Mouse (Mus musculus): ENCODE results near the gene Akap8l.

The Akap8l gene

DNA sequence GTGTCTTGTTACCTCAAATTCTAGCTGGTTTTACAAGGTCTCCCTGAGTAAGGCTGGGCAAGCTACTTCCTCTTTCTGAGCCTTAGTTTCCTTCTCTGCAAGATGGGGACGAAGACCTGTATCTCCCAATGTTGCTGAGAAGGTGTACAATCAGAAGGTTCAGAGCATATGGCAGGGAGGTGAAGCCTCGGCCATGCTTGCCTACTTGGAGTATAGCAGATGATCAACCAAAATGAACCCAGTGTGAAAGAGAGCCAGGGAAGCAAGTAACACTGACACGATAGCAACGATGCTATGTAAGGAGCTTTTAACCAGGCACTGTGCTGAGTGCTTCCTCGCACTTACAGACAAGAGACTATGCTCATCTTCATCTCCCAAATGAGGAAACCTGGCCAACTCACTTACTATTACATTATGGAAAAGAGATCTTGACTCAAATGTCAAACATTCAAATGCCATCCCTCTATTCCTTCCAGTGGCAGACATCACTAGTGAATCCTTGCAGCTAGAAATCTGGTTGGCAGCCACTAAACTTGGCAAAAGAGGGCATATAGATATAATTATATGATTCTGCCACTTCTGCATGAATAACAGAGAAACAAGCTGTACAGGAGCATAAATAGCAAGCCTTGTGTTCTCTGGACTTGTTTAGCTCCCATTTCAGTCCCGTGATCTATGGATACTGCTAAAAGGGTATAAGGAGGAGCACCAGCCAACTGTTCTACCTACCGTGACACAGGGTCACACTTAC lies 8.0 kb upstream of the Akap8l start:
- in situ Hi-C loops (cut with MboI, MseI), result no loop called here

GRCm38 (mm10) chr17:32356766-32357760 lies 6.7 kb upstream of the Akap8l start:
- in situ Hi-C loops (cut with MboI, MseI), result no loop called here

DNA sequence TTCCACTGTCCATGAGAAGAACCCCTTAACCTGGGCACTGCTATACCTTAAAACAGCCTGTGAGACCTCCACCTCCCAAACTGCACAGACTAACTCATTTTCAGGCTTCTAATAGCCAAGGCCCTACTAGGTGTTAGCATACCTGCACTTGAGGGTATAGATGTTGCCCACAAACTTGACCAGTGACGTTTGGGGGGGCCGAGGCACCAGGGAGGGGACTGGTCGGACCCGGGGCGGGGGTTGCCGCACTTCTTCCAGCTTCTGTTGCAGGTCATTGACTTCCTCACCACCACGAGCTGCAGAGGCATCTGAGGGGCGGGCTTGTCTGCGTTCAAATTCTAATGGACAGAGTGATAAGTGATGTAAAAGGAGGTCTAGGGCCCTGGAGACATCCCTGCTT lies 5.9 kb upstream of the Akap8l start:
- in situ Hi-C loops (cut with MboI, MseI), result no loop called here

DNA sequence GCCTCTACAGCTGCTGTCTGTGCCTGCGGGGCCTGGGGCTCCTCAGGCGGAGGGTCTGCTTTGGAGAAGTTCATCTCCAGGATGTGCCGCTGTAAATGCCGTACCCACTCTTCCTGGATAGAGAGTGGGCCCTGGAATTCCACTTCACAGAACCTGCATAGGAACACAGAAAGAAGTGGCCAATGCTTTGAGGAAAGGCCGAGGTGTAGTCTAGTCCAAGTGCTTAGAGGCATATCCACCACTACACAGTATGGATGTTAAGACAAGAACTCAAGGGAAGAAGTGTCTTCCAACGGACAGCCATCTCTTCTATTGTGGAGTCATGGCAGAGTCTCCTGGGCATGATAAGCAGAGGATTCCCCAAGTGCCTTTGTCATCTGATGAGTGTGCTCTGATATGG lies 4.6 kb upstream of the Akap8l start:
- in situ Hi-C loops (cut with MboI, MseI), result no loop called here

- in situ Hi-C loops (cut with MboI, MseI), result loop anchor here (5.0 kb wide), 1 partner anchor 138 kb away; no protein-coding TSS in a partner anchor
Observed at GRCm38 (mm10) chr17:32354211-32354610, 3.8 kb upstream of the Akap8l start.

- in situ Hi-C loops (cut with MboI, MseI), result loop anchor here (5.0 kb wide), 1 partner anchor 139 kb away; no protein-coding TSS in a partner anchor
Observed at GRCm38 (mm10) chr17:32353696-32354095, 3.3 kb upstream of the Akap8l start.

DNA sequence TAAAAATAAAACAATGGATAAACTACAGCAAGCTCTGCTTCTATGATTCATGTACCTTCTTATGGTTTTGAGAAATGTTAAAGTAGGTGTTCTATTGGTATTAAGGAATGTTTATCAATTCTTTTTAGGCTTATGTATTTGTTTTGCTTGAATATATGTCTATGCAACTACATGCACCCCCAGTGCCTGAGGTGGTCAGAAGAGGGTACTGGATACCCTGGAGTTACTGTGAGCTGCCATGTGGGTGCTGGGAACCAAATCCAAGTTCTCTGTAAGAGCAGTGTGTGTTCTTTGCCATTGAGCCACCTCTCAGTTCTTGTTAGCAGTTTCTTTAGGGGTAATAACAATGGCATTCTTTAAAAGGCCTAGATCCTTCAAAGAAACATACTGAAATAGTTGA lies 1.3 kb upstream of the Akap8l start:
- in situ Hi-C loops (cut with MboI, MseI), result loop anchor here (5.0 kb wide), 1 partner anchor 141 kb away; no protein-coding TSS in a partner anchor

DNA sequence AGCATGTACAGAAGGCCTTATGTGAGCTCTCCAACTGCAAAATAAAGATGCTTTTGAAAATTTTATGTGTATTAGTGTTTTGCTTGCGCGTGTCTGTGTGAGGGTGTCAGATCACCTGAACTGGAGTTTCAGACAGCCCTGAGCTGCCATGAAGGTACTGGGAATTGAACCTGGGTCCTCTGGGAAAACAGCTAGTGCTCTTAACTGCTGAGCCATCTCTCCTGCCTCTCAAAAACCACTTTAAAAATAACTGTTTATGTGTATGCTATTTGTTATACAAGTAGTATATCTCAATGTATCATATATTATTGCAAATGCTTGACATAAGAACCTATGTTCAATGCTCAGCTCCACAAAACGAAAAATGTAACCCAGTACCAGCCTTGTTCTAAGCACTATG lies 862 bp upstream of the Akap8l start:
- in situ Hi-C loops (cut with MboI, MseI), result loop anchor here (5.0 kb wide), 1 partner anchor 141 kb away; no protein-coding TSS in a partner anchor

DNA sequence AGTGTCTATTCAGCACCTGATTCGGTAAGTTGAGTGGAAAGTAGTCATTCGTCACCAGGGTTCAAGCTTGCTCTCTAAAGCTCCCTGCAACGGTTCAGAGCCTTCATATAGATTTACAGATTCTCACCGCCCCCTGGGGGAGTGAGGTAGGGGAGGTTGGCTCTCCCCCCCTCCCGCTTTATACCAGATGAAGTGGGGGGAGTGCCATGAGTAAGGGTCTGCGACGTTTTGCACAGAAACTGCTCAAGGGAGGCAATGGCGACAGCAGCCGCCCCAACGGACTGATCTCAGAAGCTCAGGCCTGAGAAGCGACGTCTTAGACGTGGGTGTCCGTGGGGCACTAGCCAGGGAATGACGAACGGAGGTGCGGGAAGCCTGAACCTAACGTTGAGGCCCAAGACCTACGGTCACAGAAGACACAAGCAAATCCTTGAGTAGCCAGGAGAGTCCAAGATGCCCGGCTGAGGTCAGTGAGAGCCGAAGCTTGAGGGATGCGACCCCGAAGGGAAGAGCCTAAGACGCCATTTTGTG lies 491 bp downstream of the Akap8l start:
- in situ Hi-C loops (cut with MboI, MseI), result loop anchor here (5.0 kb wide), 1 partner anchor 142 kb away; no protein-coding TSS in a partner anchor

DNA sequence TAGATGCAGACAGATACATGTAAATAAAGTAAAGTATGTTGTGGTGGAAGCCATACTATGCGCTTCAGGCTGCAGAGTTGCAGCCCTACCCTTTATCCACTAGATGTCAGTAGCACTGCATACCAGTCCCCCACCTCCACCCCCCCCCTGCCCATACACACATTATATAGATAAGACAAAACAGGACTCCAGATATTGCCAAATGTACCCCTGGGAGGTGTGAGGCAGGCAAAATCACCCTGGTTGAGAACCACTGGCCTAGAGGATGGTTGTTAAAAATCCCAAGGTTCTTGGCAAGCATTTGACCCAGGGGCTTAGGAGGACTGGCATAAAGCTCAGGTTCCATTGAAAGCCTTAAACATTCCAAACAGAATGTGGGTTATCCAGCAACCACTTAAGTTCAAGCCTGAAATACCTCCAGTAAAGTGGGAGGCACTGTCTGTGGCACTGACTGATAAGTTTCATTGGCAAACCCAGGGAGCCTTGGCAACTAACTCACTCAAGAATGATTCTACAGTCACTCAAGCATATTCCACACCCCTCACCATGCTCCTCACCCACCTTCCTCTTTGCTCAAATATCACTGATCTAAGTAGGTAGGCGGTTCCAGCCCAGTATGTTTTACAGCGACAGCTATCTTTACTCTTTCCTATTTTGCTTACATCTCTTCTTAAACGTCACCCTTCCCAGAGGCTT lies 1.2 kb downstream of the Akap8l start:
- in situ Hi-C loops (cut with MboI, MseI), result no loop called here

GRCm38 (mm10) chr17:32348406-32348805 lies 2.0 kb downstream of the Akap8l start:
- in situ Hi-C loops (cut with MboI, MseI), result no loop called here

GRCm38 (mm10) chr17:32341102-32341501 lies 9.3 kb downstream of the Akap8l start:
- in situ Hi-C loops (cut with MboI, MseI), result no loop called here

GRCm38 (mm10) chr17:32340110-32340509 lies 10.3 kb downstream of the Akap8l start:
- in situ Hi-C loops (cut with MboI, MseI), result no loop called here

DNA sequence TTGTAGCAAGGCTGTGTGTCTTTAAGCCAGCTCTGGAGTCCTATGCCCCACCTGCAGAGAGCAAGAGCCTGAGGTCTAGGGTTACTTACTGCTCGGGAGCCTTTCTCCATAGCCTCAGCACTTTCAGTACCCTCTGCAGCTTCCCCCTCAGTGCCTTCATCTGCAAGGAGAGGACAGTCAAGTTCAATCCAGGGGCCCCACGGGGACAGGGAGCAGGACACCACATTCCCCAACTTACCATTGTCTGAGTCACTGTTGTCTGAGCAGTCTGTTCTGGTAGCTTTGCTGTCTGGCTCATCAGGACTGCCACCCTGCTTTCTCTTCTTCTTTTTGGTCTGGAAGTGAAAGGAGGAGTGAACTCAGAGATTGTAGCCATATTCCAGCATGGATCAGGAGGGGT lies 14.5 kb downstream of the Akap8l start:
- in situ Hi-C loops (cut with MboI, MseI), result no loop called here

- in situ Hi-C loops (cut with MboI, MseI), result loop anchor here (5.0 kb wide), 1 partner anchor 92 kb away; no protein-coding TSS in a partner anchor
Observed at GRCm38 (mm10) chr17:32334921-32335320, 15.5 kb downstream of the Akap8l start.

DNA sequence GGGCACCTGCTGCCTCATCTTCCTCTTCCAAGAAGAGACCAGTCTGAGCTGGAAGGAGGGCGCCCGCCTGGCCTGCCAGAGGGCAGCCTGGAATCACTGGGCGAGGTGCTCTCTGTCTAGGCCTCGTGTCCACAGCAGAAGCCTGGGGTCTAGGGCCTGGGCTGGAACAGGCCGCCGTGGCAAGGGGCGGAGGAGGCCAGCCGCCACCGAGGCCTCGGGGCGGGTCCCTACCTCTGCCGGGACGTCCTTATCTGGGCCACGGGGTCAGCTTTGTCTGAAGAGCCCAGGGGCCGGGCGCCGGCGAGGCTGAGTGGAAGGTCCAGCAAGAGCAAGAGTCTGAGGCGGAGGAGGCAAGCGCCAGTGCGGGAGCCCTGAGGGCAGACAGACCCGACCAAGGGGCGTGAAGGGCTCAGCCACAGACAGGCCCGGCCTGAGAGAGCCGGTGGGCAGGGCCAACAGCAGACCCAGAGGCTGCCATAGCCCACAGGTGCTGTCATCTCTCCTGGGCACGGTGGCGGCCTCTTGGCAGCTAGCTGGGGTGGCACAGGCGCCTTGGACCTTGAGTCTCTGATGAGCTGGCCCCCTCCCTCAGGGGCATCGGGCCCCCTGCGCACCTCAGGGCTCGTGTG lies 16.6 kb downstream of the Akap8l start:
- in situ Hi-C loops (cut with MboI, MseI), result loop anchor here (5.0 kb wide), 1 partner anchor 94 kb away; no protein-coding TSS in a partner anchor

GRCm38 (mm10) chr17:32327501-32327900 lies 22.9 kb downstream of the Akap8l start:
- in situ Hi-C loops (cut with MboI, MseI), result no loop called here

GRCm38 (mm10) chr17:32322809-32323208 lies 27.6 kb downstream of the Akap8l start:
- in situ Hi-C loops (cut with MboI, MseI), result no loop called here

GRCm38 (mm10) chr17:32321836-32322235 lies 28.6 kb downstream of the Akap8l start:
- in situ Hi-C loops (cut with MboI, MseI), result no loop called here

DNA sequence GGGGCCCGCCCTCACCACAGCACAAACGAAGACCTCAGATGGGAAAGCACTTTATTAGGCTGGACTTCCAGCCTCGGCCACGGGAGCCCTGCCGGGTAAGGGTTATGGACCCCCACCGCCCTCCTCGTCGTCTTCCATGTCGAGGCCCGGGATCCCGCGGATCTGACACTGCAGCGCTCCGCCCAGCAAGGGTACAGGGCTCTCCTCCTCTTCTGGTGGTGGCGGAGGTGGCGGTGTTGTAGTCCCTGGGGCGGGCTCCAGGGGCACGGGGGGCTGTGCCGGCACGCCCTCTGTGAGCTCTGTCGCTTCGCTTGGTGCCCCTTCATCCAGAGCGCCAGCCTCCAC lies 29.0 kb downstream of the Akap8l start:
- in situ Hi-C loops (cut with MboI, MseI), result no loop called here
